Mouse (Mus musculus): ENCODE results near the gene Asic2. TPM values are rescaled to one million over a fixed set of nuclear protein-coding genes. Genes with fewer than 3 reads are reported as not detected.
A peak's percentile ranks its signal among the peaks of the same experiment; 100 is the strongest.

The Asic2 gene
- polyA plus RNA-seq, 1 experiment from 2014 or later = 12.4 TPM

GRCm38 (mm10) chr11:81670436-81670835, 297.8 kb downstream of the Asic2 start:
- Histone ChIP-seq H3K27ac (no peak overlapping the region), H3K36me3 (replicated peaks; ENCODE audit: control insufficient read depth, insufficient read depth) (no peaks in the 10 kb centered on the region), H3K9ac (no peak overlapping the region), H3K9me3 (ENCODE audit: control insufficient read depth, low read length) (no peaks in the 10 kb centered on the region), H3K4me2 (replicated peaks) (no peak overlapping the region), H3K4me1 (replicated peaks; ENCODE audit: control insufficient read depth, insufficient read depth, low read length) (no peaks in the 10 kb centered on the region), H3K27me3 (ENCODE audit: control insufficient read depth, insufficient read depth, low read length) (no peaks in the 10 kb centered on the region), H3K4me3 (replicated peaks; ENCODE audit: low read length) (no peak overlapping the region)
- no peak for ATAC-seq (ENCODE audit: low FRiP score)
- WGBS = 71% methylated on average over 3 of the region's 3 CpGs
- DNase-seq (ENCODE audit: low spot score) = no peak

GRCm38 (mm10) chr11:81658850-81659249, 309.4 kb downstream of the Asic2 start:
- H3K4me1 ChIP-seq (replicated peaks; ENCODE audit: control insufficient read depth, insufficient read depth, low read length) = peaks cover 12% of the 10 kb centered on the region; the same call in 1 of the 2 replicates
- no peak overlapping the region for H3K4me3 ChIP-seq (replicated peaks; ENCODE audit: low read length)
- no peaks in the 10 kb centered on the region for H3K36me3 ChIP-seq (replicated peaks; ENCODE audit: control insufficient read depth, insufficient read depth)
- H3K9ac ChIP-seq = no peak overlapping the region
- DNase-seq (ENCODE audit: low spot score) = no peak
- H3K27me3 ChIP-seq (ENCODE audit: control insufficient read depth, insufficient read depth, low read length) = no peaks in the 10 kb centered on the region
- ATAC-seq (ENCODE audit: low FRiP score) = no peak
- no peak overlapping the region for H3K4me2 ChIP-seq (replicated peaks)
- no peaks in the 10 kb centered on the region for H3K9me3 ChIP-seq (ENCODE audit: control insufficient read depth, low read length)
- H3K27ac ChIP-seq = no peak overlapping the region
- 54% methylated on average over 1 of the region's 1 CpGs for WGBS

- Histone ChIP-seq H3K9ac (no peak overlapping the region), H3K4me3 (replicated peaks; ENCODE audit: low read length) (no peak overlapping the region), H3K27ac (no peak overlapping the region), H3K9me3 (ENCODE audit: control insufficient read depth, low read length) (no peaks in the 10 kb centered on the region), H3K27me3 (ENCODE audit: control insufficient read depth, insufficient read depth, low read length) (no peaks in the 10 kb centered on the region), H3K4me1 (replicated peaks; ENCODE audit: control insufficient read depth, insufficient read depth, low read length) (peaks cover 12% of the 10 kb centered on the region; the same call in 1 of the 2 replicates), H3K4me2 (replicated peaks) (no peak overlapping the region), H3K36me3 (replicated peaks; ENCODE audit: control insufficient read depth, insufficient read depth) (no peaks in the 10 kb centered on the region)
- ATAC-seq (ENCODE audit: low FRiP score) (no peak), DNase-seq (ENCODE audit: low spot score) (no peak)
- WGBS = 49% methylated on average over 2 of the region's 2 CpGs
Observed at GRCm38 (mm10) chr11:81657121-81657520, 311.1 kb downstream of the Asic2 start.

- Histone ChIP-seq H3K9me3 (ENCODE audit: control insufficient read depth, low read length) (no peaks in the 10 kb centered on the region), H3K27me3 (ENCODE audit: control insufficient read depth, insufficient read depth, low read length) (no peaks in the 10 kb centered on the region), H3K9ac (no peak overlapping the region), H3K27ac (peak overlapping the region; percentile 67), H3K4me1 (replicated peaks; ENCODE audit: control insufficient read depth, insufficient read depth, low read length) (peaks cover 20% of the 10 kb centered on the region), H3K4me3 (replicated peaks; ENCODE audit: low read length) (no peak overlapping the region), H3K4me2 (replicated peaks) (no peak overlapping the region), H3K36me3 (replicated peaks; ENCODE audit: control insufficient read depth, insufficient read depth) (no peaks in the 10 kb centered on the region)
- WGBS = 18% methylated on average over 4 of the region's 4 CpGs
- no peak for DNase-seq (ENCODE audit: low spot score)
- ATAC-seq (ENCODE audit: low FRiP score) = no peak; the same call in 1 of the 2 replicates
Observed at GRCm38 (mm10) chr11:81647828-81648227, 320.4 kb downstream of the Asic2 start.

GRCm38 (mm10) chr11:81645549-81645948, 322.7 kb downstream of the Asic2 start:
- H3K4me1 ChIP-seq (replicated peaks; ENCODE audit: control insufficient read depth, insufficient read depth, low read length) = peaks cover 20% of the 10 kb centered on the region
- no peak overlapping the region for H3K4me2 ChIP-seq (replicated peaks)
- no peak for ATAC-seq (ENCODE audit: low FRiP score)
- H3K4me3 ChIP-seq (replicated peaks; ENCODE audit: low read length) = no peak overlapping the region
- H3K9ac ChIP-seq = no peak overlapping the region
- no peak for DNase-seq (ENCODE audit: low spot score)
- no peaks in the 10 kb centered on the region for H3K36me3 ChIP-seq (replicated peaks; ENCODE audit: control insufficient read depth, insufficient read depth)
- no peaks in the 10 kb centered on the region for H3K27me3 ChIP-seq (ENCODE audit: control insufficient read depth, insufficient read depth, low read length)
- 93% methylated on average over 3 of the region's 3 CpGs for WGBS
- H3K27ac ChIP-seq = no peak overlapping the region
- H3K9me3 ChIP-seq (ENCODE audit: control insufficient read depth, low read length) = no peaks in the 10 kb centered on the region

- Histone ChIP-seq H3K4me1 (replicated peaks; ENCODE audit: control insufficient read depth, insufficient read depth, low read length) (0 out of 2 replicates have a peak, but pooled peaks cover 5% of the 10 kb centered on the region), H3K9ac (no peak overlapping the region), H3K4me3 (replicated peaks; ENCODE audit: low read length) (no peak overlapping the region), H3K27me3 (ENCODE audit: control insufficient read depth, insufficient read depth, low read length) (no peaks in the 10 kb centered on the region), H3K4me2 (replicated peaks) (no peak overlapping the region), H3K9me3 (ENCODE audit: control insufficient read depth, low read length) (no peaks in the 10 kb centered on the region), H3K27ac (no peak overlapping the region), H3K36me3 (replicated peaks; ENCODE audit: control insufficient read depth, insufficient read depth) (no peaks in the 10 kb centered on the region)
- ATAC-seq (ENCODE audit: low FRiP score) = no peak
- no peak for DNase-seq (ENCODE audit: low spot score)
- 88% methylated on average over 9 of the region's 9 CpGs for WGBS
Observed at GRCm38 (mm10) chr11:81636356-81636755, 331.9 kb downstream of the Asic2 start.

GRCm38 (mm10) chr11:81634360-81635350, 333.6 kb downstream of the Asic2 start:
- ATAC-seq (ENCODE audit: low FRiP score) (peak; percentile 59; the same call in 1 of the 2 replicates), DNase-seq (ENCODE audit: low spot score) (peak; percentile 91)
- H3K9me3 ChIP-seq (ENCODE audit: control insufficient read depth, low read length) = no peaks in the 10 kb centered on the region
- peak overlapping the region; percentile 52; the same call in 1 of the 2 replicates for H3K9ac ChIP-seq
- H3K27ac ChIP-seq = peak overlapping the region; percentile 74
- H3K36me3 ChIP-seq (replicated peaks; ENCODE audit: control insufficient read depth, insufficient read depth) = no peaks in the 10 kb centered on the region
- H3K4me1 ChIP-seq (replicated peaks; ENCODE audit: control insufficient read depth, insufficient read depth, low read length) = 0 out of 2 replicates have a peak, but pooled peaks cover 5% of the 10 kb centered on the region
- 47% methylated on average over 25 of the region's 25 CpGs for WGBS
- no peak overlapping the region for H3K4me3 ChIP-seq (replicated peaks; ENCODE audit: low read length)
- no peaks in the 10 kb centered on the region for H3K27me3 ChIP-seq (ENCODE audit: control insufficient read depth, insufficient read depth, low read length)
- H3K4me2 ChIP-seq (replicated peaks) = peak overlapping the region; percentile 46

GRCm38 (mm10) chr11:81625199-81625598, 343.1 kb downstream of the Asic2 start:
- Histone ChIP-seq H3K27ac (no peak overlapping the region), H3K4me2 (replicated peaks) (no peak overlapping the region), H3K9ac (no peak overlapping the region), H3K4me1 (replicated peaks; ENCODE audit: control insufficient read depth, insufficient read depth, low read length) (no peaks in the 10 kb centered on the region), H3K9me3 (ENCODE audit: control insufficient read depth, low read length) (no peaks in the 10 kb centered on the region), H3K4me3 (replicated peaks; ENCODE audit: low read length) (no peak overlapping the region), H3K27me3 (ENCODE audit: control insufficient read depth, insufficient read depth, low read length) (no peaks in the 10 kb centered on the region), H3K36me3 (replicated peaks; ENCODE audit: control insufficient read depth, insufficient read depth) (no peaks in the 10 kb centered on the region)
- WGBS = 59% methylated on average over 4 of the region's 4 CpGs
- ATAC-seq (ENCODE audit: low FRiP score) = no peak
- no peak for DNase-seq (ENCODE audit: low spot score)

- 68% methylated on average over 6 of the region's 6 CpGs for WGBS
- H3K4me3 ChIP-seq (replicated peaks; ENCODE audit: low read length) = no peak overlapping the region
- H3K9me3 ChIP-seq (ENCODE audit: control insufficient read depth, low read length) = no peaks in the 10 kb centered on the region
- H3K4me1 ChIP-seq (replicated peaks; ENCODE audit: control insufficient read depth, insufficient read depth, low read length) = no peaks in the 10 kb centered on the region
- no peak for ATAC-seq (ENCODE audit: low FRiP score)
- no peak overlapping the region for H3K27ac ChIP-seq
- H3K36me3 ChIP-seq (replicated peaks; ENCODE audit: control insufficient read depth, insufficient read depth) = no peaks in the 10 kb centered on the region
- H3K4me2 ChIP-seq (replicated peaks) = no peak overlapping the region
- H3K27me3 ChIP-seq (ENCODE audit: control insufficient read depth, insufficient read depth, low read length) = no peaks in the 10 kb centered on the region
- no peak overlapping the region for H3K9ac ChIP-seq
- DNase-seq (ENCODE audit: low spot score) = no peak
Observed at GRCm38 (mm10) chr11:81620516-81620915, 347.7 kb downstream of the Asic2 start.
